In the genomic region with DNA sequence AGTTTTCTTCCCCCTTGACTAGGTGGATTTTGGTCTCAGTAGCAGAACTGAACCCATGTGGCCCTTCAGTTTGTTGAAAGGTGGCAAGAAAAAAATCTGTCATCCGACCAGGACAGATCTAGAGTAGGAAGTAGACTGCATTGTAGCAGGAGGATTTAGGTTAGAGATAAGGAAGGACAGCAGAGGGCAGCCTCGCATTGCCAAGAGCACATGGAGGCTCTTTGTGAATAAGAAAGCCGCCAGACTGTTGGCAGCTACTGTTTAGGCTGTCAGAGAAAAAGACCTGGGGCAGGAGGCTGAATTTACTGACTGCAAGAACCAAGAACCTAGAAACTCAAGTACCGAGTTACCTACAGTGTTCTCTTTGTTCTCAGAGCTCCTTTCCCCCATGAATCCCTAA, we compare ENCODE assay signal across 7 mouse cellular contexts. TPM values are rescaled to one million over a fixed set of nuclear protein-coding genes. Genes with fewer than 3 reads are reported as not detected.
DNase-seq lines count a peak whose midpoint lies in the region; ATAC-seq and TF ChIP-seq lines count a peak whose summit lies in the region.

No protein-coding gene starts in this region.

- DNase-seq in left cerebral cortex, adult 2 months (ENCODE audit: extremely low spot score in 1 of 2, low spot score in 2 of 2): no peak
- no peak for DNase-seq in left cerebral cortex, adult 8-10 months (ENCODE audit: low spot score in 2 of 2)
- peak; percentile 75 for DNase-seq in brain, adult 2 months (ENCODE audit: low read depth, low spot score)
- DNase-seq in forebrain, postnatal 0 days: peak; percentile 73
- DNase-seq in midbrain, postnatal 0 days (ENCODE audit: low spot score): peak; percentile 87

- intact Hi-C loops in left cerebral cortex, adult 2 months (cut with DNase I): loop anchor here (1.0 kb wide), 1 partner anchor 193 kb away; no protein-coding TSS in a partner anchor

- H3K4me1 ChIP-seq in forebrain, postnatal 0 days (ENCODE audit: insufficient read depth): peaks cover 5% of the 10 kb centered on the region
- H3K4me1 ChIP-seq in midbrain, postnatal 0 days (ENCODE audit: insufficient read depth, low read length): peaks cover 3% of the 10 kb centered on the region; the same call in 1 of the 2 replicates
- H3K4me1 ChIP-seq in kidney, embryonic 14.5 days (ENCODE audit: control insufficient read depth, insufficient read depth, low read length): no peaks in the 10 kb centered on the region

- no peak overlapping the region for H3K4me3 ChIP-seq in left cerebral cortex, adult 2 months
- H3K4me3 ChIP-seq in forebrain, postnatal 0 days (ENCODE audit: low read depth, low read length): no peak overlapping the region
- H3K4me3 ChIP-seq in midbrain, postnatal 0 days (ENCODE audit: low read depth, low read length): no peak overlapping the region
- no peak overlapping the region for H3K4me3 ChIP-seq in kidney, embryonic 14.5 days (ENCODE audit: low read length)

- WGBS in forebrain, postnatal 0 days: 13% methylated on average over 4 of the region's 4 CpGs
- 10% methylated on average over 4 of the region's 4 CpGs for WGBS in midbrain, postnatal 0 days
- WGBS in kidney, embryonic 14.5 days: 24% methylated on average over 4 of the region's 4 CpGs

- H3K27me3 ChIP-seq in forebrain, postnatal 0 days (ENCODE audit: insufficient read depth, low read length): no peaks in the 10 kb centered on the region
- no peaks in the 10 kb centered on the region for H3K27me3 ChIP-seq in midbrain, postnatal 0 days (ENCODE audit: insufficient read depth, low read length)
- H3K27me3 ChIP-seq in kidney, embryonic 14.5 days (ENCODE audit: control insufficient read depth, insufficient read depth, low read length): no peaks in the 10 kb centered on the region

- no peak overlapping the region for H3K27ac ChIP-seq in left cerebral cortex, adult 2 months
- peak overlapping the region; percentile 51; the same call in 1 of the 2 replicates for H3K27ac ChIP-seq in forebrain, postnatal 0 days (ENCODE audit: low read depth, low read length)
- peak overlapping the region; percentile 33 for H3K27ac ChIP-seq in midbrain, postnatal 0 days (ENCODE audit: low read depth, low read length)
- no peak overlapping the region for H3K27ac ChIP-seq in kidney, embryonic 14.5 days (ENCODE audit: low read depth, low read length)

- no peaks in the 10 kb centered on the region for H3K36me3 ChIP-seq in forebrain, postnatal 0 days (ENCODE audit: insufficient read depth)
- peaks cover 17% of the 10 kb centered on the region; the same call in 1 of the 2 replicates for H3K36me3 ChIP-seq in midbrain, postnatal 0 days (ENCODE audit: insufficient read depth, low read length)
- no peaks in the 10 kb centered on the region for H3K36me3 ChIP-seq in kidney, embryonic 14.5 days (ENCODE audit: control insufficient read depth, insufficient read depth, low read length)

- H3K9me3 ChIP-seq in forebrain, postnatal 0 days (ENCODE audit: low read length): no peaks in the 10 kb centered on the region
- H3K9me3 ChIP-seq in midbrain, postnatal 0 days (ENCODE audit: low read length): no peaks in the 10 kb centered on the region
- no peaks in the 10 kb centered on the region for H3K9me3 ChIP-seq in kidney, embryonic 14.5 days (ENCODE audit: control insufficient read depth, low read length)

- no peak overlapping the region for H3K4me2 ChIP-seq in forebrain, postnatal 0 days (ENCODE audit: low read depth)
- H3K4me2 ChIP-seq in midbrain, postnatal 0 days (ENCODE audit: low read depth, low read length, poor library complexity, severe bottlenecking): no peak overlapping the region
- no peak overlapping the region for H3K4me2 ChIP-seq in kidney, embryonic 14.5 days (replicated peaks; ENCODE audit: low read depth, low read length)

- peak; percentile 37 for TF ChIP-seq CTCF in left cerebral cortex, adult 2 months (IDR thresholded peaks at IDR 0.05)
- peak; percentile 61 for TF ChIP-seq CTCF in forebrain, postnatal 0 days (IDR thresholded peaks at IDR 0.05; ENCODE audit: low read depth)
- peak; percentile 76 for TF ChIP-seq CTCF in midbrain, postnatal 0 days (IDR thresholded peaks at IDR 0.05)

- H3K9ac ChIP-seq in forebrain, postnatal 0 days: peak overlapping the region; percentile 34
- H3K9ac ChIP-seq in midbrain, postnatal 0 days (replicated peaks; ENCODE audit: low read length, poor library complexity, severe bottlenecking): no peak overlapping the region
- no peak overlapping the region for H3K9ac ChIP-seq in kidney, embryonic 14.5 days (ENCODE audit: low read depth, low read length)

- peak; percentile 70 for ATAC-seq in forebrain, postnatal 0 days
- no peak; the same call in 1 of the 2 replicates for ATAC-seq in midbrain, postnatal 0 days (ENCODE audit: low FRiP score)
- no peak for ATAC-seq in megakaryocyte, adult 5-6 weeks (ENCODE audit: poor library complexity, severe bottlenecking)
- no peak for ATAC-seq in kidney, embryonic 14.5 days (ENCODE audit: low FRiP score, low TSS enrichment)

RNA-seq across cellular contexts. Expression of a gene that starts 47.0 kb away (rescaled TPM):
- total RNA-seq in left cerebral cortex, adult 2 months (2021): 1 to 10 TPM; 2.5 to 2.8 TPM
- total RNA-seq in left cerebral cortex, adult 8-10 months (2022): 1 to 10 TPM; 2.7 to 3.7 (median 3.2) TPM
- 0.76 and 0.92 TPM in 2 replicates for total RNA-seq in forebrain, postnatal 0 days (2014; rRNA removed)
- 0.31 and 0.53 TPM in 2 replicates for polyA plus RNA-seq in forebrain, postnatal 0 days (2015; fragmentation: Nextera tagmentation; extraction: Ambion mirVana)
- 0.93 and 4.0 TPM in 2 replicates for total RNA-seq in midbrain, postnatal 0 days (2014; rRNA removed)
- polyA plus RNA-seq in midbrain, postnatal 0 days (2015; fragmentation: Nextera tagmentation; extraction: Ambion mirVana): 0.28 and 0.54 TPM in 2 replicates
- total RNA-seq in megakaryocyte, adult 5-6 weeks (2015): 0.22 and 0.23 TPM in 2 replicates
- total RNA-seq in megakaryocyte, adult 5-6 weeks (2017): 0.66 and 0.81 TPM in 2 replicates
- polyA plus RNA-seq in kidney, embryonic 14.5 days (2014; fragmentation: Nextera tagmentation; extraction: Ambion mirVana): 0.50 and 1.3 TPM in 2 replicates

Comparison
In these comparisons a context has a peak if more than half of its experiments do, and no peak if none do; other contexts are left out.
1. DNase-seq: peak in brain, adult 2 months (single experiment), forebrain, postnatal 0 days (single experiment) and midbrain, postnatal 0 days (single experiment); none in left cerebral cortex, adult 2 months (0 of 2) and left cerebral cortex, adult 8-10 months (0 of 2).
2. H3K27ac ChIP-seq: peak in forebrain, postnatal 0 days (single experiment) and midbrain, postnatal 0 days (single experiment); none in left cerebral cortex, adult 2 months (single experiment) and kidney, embryonic 14.5 days (single experiment).
3. Peak in every context shown above with its lines, with median percentiles within 50 percentile points of each other: CTCF ChIP-seq.